Mouse (Mus musculus) WW6 (cell line): ENCODE results near the gene Ctsll3.
A peak's percentile ranks its signal among the peaks of the same experiment; 100 is the strongest.

Source experiments
- DNase-seq: peaks from one replicate; pipeline ENCODE4 v3.0.0-alpha.2; 2013; ENCODE audit warnings: low read depth, low spot score

Gene Ctsll3

GRCm38 (mm10) chr13:60802749-60803148, at the start of gene Ctsll3:
Gene Ctsll3 (minus strand): TSS chr13:60802849.
- no peak for DNase-seq

GRCm38 (mm10) chr13:60848241-60849120, 45.8 kb upstream of the Ctsll3 start:
- no peak for DNase-seq

- no peak for DNase-seq
Measured at GRCm38 (mm10) chr13:60843153-60843552, 40.5 kb upstream of the Ctsll3 start.

- no peak for DNase-seq
Measured at GRCm38 (mm10) chr13:60842703-60843102, 40.1 kb upstream of the Ctsll3 start.

- DNase-seq: no peak
Measured at GRCm38 (mm10) chr13:60839353-60839902, 36.8 kb upstream of the Ctsll3 start.

- no peak for DNase-seq
Measured at GRCm38 (mm10) chr13:60826052-60826451, 23.4 kb upstream of the Ctsll3 start.

GRCm38 (mm10) chr13:60820486-60821175, 18.0 kb upstream of the Ctsll3 start:
- DNase-seq: no peak

GRCm38 (mm10) chr13:60819469-60819868, 16.8 kb upstream of the Ctsll3 start:
- DNase-seq: peak; percentile 13

- no peak for DNase-seq
Measured at GRCm38 (mm10) chr13:60813722-60814121, 11.1 kb upstream of the Ctsll3 start.

- DNase-seq: no peak
Measured at GRCm38 (mm10) chr13:60812768-60813167, 10.1 kb upstream of the Ctsll3 start.

- DNase-seq: no peak
Measured at GRCm38 (mm10) chr13:60809690-60810089, 7.0 kb upstream of the Ctsll3 start.

GRCm38 (mm10) chr13:60789466-60789865, 13.2 kb downstream of the Ctsll3 start:
- no peak for DNase-seq

- no peak for DNase-seq
Measured at GRCm38 (mm10) chr13:60786264-60786663, 16.4 kb downstream of the Ctsll3 start, which contains the start of gene BC051665. Gene BC051665 (minus strand): TSS chr13:60786364.

- no peak for DNase-seq
Measured at GRCm38 (mm10) chr13:60783301-60783700, 19.3 kb downstream of the Ctsll3 start.

- no peak for DNase-seq
Measured at GRCm38 (mm10) chr13:60780534-60780933, 22.1 kb downstream of the Ctsll3 start.

- no peak for DNase-seq
Measured at GRCm38 (mm10) chr13:60761161-60761560, 41.5 kb downstream of the Ctsll3 start.

GRCm38 (mm10) chr13:60760392-60760791, 42.3 kb downstream of the Ctsll3 start:
- no peak for DNase-seq

GRCm38 (mm10) chr13:60759136-60759535, 43.5 kb downstream of the Ctsll3 start:
- DNase-seq: no peak

- DNase-seq: no peak
Measured at GRCm38 (mm10) chr13:60757292-60757691, 45.4 kb downstream of the Ctsll3 start.

GRCm38 (mm10) chr13:60755251-60755650, 47.4 kb downstream of the Ctsll3 start:
- no peak for DNase-seq

- DNase-seq: no peak
Measured at GRCm38 (mm10) chr13:60753216-60753615, 49.4 kb downstream of the Ctsll3 start.

GRCm38 (mm10) chr13:60750930-60751329, 51.7 kb downstream of the Ctsll3 start:
- DNase-seq: no peak
